Mouse (Mus musculus): ENCODE data around the gene Bcl2l14.

Gene Bcl2l14

GRCm38 (mm10) chr6:134396018-134396417 is at the start of gene Bcl2l14:
Gene Bcl2l14, plus strand, starts transcription at chr6:134396318.
- DNase-seq: no peak

DNA sequence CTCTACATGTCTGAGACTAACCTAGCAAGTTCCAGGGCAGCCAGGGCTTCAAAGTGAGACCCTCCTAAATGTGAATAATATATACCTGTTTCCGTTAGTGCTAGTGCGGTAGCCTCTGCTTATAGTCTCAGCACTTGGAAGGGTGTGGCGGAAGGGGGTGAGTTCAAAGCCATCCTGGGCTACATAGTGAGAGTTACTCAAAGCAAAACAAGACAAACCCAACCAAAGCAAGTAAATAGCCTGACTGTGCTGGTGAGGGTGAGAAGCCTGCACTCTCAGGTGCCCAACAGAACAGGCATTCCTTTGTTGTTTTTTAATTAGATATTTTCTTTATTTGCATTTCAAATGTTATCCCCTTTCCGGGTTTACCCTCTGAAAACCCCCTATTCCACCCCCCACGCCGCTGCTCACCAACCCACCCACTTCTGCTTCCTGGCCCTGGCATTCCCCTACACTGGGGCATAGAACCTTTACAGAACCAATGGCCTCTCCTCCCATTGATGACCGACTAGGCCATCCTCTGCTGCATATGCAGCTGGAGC is 47.5 kb upstream of the Bcl2l14 start:
- DNase-seq: no peak

DNA sequence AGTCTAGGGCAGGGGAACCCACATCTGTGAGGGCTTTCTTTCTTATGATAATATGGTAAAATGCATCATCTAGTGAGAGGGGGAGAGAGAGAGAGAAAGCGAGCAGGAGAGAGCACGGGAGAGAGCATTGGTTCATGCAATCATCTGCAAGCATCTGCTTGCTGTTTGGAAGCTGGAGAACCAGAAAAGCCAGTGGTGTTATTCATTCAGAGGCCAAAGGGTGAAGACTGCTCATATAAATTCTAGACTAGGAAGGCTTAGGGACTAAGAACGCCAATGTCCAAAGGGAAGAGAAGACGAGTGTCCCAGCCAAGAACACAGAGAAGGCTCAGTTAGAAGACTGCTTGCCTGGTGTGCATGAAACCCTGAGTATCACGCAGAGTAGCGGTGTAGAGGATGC is 43.2 kb upstream of the Bcl2l14 start:
- DNase-seq: no peak

DNA sequence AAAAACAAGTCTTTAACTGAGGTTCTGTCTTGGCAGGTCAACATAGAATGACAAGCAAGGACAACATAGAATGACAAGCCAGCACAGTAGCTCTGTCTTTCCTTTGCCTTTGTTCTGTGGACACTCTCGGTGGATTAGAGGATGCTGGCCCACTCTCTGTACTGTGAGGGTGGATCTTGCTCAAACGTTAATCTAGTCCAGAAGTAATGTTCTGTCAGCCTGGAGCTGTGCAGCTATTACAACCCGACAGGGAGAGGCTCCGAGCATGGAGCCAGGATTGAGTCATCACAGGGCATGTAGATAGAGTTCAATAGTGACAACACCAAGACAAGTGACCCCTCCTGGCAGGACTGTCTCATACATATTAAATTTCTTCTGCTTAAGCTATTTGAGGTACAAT is 42.4 kb upstream of the Bcl2l14 start:
- no peak for DNase-seq

DNA sequence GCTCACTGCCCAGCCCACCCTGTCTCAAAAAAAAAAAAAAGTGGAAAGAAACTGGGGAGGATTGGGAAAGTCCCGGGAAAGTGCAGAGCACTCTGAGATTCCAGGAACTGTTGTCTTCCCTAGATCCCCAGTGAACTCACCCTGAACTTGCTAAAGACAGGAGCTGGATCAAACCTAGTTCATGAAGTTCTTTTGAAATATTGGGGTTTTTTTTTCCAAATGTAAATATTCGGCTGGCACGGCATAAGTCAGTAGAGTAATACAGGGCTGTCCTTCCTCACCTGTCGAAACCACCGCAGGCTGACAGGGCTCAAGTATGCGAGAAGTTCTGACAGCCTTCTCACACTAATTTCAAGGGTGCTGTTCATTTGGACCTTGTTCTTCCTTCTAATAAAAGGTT is 38.5 kb upstream of the Bcl2l14 start:
- DNase-seq: no peak

DNA sequence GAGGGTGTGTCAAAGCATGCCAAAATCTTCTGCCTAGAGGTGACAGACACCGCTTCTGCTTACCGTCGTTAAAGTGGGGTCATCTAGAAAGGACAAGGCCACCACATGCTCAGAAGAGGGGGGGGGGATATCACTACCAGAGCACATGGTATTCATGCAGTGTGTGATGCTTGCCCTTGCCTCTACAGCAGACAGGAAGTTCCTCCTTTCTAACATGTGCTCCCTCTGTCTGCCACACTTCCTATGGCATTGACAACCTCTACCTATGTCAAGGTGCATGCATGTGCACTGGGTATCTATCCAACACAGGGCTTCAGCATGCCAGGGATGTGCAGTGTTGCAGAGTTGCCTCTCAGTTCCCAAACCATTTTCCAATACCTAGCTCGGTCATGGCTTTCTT is 36.0 kb upstream of the Bcl2l14 start:
- no peak for DNase-seq

DNA sequence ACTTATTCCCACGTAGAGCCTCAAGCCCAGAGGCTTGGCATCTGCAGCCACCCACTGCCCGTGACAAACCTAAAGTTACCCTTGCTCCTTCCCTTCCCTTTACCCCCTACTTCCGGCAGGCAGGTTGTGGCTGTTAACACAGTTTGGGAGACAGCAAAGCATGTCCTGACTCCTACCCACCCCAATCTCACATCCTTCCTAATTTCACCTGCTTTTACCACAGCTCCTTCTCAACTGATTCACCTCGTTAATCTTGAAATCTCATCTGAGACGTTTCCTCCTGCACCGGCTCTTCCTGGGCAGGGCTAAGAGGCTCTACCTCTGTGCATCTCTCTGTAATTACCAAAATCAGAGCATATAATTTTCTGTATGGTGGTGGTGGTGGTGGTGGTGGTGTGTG is 31.5 kb upstream of the Bcl2l14 start:
- no peak for DNase-seq

DNA sequence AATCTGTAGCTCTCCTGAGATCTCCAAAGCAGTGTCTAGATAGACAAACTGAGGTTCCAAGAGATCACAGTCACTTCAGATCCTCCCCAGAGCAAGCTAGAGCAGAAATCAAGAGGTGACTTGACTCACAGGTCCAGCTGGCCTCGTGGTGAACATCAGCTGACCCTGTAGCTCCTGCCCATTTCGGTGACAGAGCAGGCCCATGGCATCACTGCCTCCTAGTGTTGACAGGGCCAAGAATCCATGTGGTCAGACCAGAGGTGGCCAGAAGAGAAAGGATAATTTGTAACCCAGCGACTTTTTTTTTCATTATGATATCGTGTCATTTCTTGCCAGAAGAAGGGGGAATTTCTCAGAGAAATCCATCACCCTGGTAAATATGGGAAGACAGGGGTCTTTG is 30.2 kb upstream of the Bcl2l14 start:
- DNase-seq: no peak

GRCm38 (mm10) chr6:134366366-134367351 is 29.5 kb upstream of the Bcl2l14 start:
- peak in 1 of 2 experiments; percentile 24 for DNase-seq

DNA sequence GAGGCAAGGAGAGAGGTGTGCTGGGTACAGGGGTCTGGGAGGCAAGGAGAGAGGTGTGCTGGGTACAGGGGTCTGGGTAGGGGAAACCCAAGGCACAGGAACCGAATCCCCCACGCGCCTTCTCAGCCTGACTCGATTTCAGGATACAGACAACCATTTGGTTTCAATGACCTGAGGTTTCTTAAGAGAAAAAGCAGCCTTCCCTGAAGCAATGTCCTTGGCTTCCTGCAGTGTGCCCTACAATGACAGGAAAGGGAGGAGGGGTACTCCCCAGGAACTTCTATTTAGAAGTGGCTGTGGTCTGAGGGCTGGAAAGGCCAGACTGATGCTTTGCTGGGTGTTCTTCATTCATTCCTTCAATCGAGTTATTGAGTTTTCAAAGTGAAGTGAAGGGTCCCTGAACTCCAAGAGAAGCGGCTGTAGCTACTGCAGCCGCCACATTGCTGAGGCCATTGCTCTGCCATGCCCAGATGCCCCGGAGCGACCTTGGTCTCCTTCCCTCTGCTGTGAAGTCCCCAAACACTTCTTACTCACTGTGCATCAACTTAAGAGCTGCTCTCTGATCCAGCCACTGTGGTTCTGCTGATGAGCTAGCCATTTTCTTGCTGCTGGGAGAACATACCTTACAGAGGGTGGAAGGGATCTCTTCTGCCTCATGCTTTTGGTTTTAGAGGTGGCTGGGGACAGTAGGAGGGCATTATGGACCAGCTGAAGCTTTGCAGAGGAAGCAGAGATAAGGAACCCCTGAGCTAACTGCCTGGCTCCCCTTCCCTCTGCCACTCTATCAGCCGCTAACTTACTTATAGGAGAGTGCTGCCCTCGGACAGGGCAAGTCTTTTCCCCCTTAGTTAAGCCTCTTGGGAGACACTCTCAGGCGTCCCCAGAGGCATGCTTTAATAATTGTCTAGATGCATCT is 28.5 kb upstream of the Bcl2l14 start:
- DNase-seq: no peak

DNA sequence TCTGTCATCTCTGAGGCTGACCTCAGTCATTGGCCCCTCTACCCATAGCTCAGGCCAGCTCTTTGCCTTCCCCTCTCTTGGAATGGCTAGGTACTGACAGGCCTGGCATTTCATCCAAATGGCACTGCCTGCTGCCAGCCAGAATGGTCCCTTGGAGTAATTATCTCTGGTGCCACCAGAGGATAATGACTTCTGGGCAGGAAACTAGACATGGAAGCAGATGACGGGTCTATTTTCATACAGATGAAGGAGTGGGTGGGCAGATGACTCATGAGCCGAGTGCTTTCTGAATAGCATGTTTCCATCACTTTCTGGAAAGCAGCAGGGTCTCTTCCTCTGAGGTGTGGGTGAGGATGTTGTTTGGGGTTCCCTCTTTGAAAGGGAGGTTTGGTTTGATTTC is 23.2 kb upstream of the Bcl2l14 start:
- no peak for DNase-seq

GRCm38 (mm10) chr6:134377201-134377600 is 18.9 kb upstream of the Bcl2l14 start:
- no peak for DNase-seq

DNA sequence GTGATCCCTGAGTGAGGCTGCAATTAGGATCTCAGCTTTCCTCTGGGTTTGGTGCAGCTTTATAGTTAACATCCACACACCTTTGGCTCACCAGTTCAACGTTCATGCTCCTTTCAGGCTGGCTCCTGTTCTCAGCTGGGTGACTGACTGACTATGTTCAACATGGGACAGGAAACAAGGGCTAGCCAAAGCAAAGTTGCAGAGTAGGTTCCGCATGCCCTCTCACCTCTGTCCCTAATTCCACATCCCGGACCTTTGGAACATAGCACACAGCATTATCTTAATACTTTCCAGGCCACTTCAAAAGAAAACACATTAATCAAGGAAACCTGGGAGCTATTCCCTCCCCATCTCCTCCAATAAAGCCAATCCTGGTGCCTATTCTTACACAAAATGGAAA is 18.3 kb upstream of the Bcl2l14 start:
- no peak for DNase-seq

- DNase-seq: no peak
These were observed 14.7 kb upstream of the Bcl2l14 start for GRCm38 (mm10) chr6:134381462-134381861.

DNA sequence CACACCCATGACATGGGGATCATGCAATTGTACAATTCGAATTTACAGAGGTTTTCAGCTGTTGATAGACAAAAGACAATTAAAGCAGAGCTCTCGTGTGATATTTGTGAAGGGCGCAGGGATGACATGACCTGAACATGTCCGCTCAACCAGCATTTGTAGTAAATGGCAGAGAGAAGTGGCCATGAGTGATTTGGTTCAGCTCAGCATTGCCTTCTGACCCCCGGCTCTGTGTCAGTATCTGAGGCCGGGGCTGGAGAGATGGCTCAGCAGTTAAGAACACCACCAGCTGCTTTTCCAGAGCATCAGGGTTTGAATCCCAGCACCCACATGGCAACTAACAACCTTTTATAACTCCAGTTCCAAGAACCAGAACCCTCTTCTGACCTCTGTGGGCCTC is 10.2 kb upstream of the Bcl2l14 start:
- DNase-seq: no peak

GRCm38 (mm10) chr6:134387396-134387795 is 8.7 kb upstream of the Bcl2l14 start:
- DNase-seq: no peak

DNA sequence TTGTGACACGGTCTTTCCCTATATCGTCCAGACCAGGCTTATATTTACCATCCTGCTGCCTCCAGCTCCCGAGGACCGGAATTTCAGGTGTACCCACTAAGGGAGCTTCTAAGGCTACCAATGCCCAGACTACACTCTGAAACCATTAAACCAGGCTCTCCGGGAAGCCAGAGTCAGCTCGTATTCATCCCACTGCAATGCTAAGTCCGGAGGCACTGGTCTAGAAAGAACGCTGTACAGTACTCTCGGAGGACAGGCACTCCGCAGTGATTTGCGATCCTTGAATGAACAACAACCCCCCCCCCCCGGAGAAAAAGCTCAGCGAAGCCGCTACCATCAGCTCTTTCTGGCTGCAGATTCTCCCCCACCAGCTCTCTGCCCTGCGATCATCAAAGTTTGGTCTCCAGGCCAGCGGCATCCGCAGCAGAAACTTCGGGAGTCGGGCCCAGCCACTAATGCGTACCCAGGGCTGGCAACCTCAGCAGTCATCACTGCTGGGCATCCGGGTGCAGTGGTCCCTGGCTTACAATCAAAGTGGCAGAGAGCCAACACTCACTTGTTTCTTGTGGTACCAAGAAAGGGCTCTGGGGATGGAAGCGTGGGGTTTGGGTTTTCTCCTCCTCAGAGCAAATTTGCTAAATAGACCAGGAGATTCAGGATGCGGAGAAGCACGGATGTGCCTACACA is 7.6 kb upstream of the Bcl2l14 start:
- DNase-seq: no peak

DNA sequence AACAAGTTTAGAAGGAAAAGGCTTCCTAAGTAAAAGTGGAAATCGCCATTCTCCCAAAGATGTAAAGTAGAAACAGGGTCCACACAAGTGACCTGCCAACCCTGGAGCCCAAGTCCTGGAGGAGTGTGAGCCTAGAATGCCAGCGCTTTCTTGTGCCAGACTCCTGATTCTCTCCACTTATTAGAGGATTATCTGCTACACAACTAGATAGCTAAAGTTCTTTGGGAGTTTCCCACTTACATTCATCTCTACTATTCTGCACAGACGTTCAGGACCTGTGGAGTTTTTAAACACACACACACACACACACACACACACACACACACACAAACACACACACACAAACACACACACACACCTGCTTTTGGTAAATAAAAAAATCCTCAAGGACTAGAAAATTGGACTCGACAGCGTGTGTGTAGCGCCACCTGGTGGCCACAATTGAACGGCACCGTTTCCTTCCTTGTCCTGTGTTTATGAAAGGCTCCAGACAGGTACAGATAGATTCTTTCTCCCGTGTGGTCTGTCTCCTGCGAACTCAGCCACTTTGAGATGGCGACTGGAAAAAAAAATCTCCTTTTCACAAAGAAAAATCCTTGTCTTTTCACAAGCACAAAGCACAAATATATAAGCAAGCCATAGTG is 6.7 kb upstream of the Bcl2l14 start:
- peak; percentile 88 to 90 for DNase-seq

DNA sequence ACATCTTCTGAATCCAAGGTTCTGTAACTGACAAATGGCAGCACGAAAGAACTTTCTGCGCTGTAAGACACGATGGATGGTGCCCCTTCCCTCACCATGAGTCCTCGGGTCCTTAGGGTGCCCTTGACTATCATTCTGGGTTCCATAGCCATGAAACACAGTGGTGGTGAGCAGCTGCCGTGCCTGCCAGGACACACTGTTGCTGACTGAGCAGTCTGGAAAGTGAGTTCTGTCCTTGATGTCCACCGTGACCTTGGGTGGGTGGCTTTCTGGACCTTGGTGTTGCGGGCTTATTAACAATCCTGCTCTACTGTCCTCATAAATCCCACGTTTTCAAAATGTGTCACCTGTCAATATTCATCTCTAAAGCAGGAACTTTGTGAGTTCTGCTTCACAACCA is 6.2 kb upstream of the Bcl2l14 start:
- DNase-seq: no peak

DNA sequence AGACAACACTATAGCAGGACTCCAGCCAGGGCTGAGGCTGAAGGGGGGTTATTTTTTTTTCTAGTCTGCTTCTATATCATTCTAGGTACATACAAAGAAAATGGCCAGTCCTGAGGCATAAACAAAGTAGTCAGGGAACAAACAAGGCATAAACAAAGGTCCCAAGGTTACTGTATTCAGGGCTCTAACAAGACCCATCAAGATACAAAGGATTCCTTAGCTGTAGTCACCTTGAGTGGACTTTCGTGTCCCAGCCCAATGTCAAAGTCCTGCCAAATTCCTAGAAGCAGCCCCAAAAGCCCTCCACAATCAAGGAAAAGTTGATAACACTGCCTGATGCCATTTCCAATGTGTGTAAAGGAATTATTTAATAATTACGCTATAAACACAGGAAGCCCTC is 5.3 kb upstream of the Bcl2l14 start:
- DNase-seq: no peak

GRCm38 (mm10) chr6:134402914-134403683 is 7.0 kb downstream of the Bcl2l14 start:
- peak; percentile 82 to 83 for DNase-seq
